Mouse (Mus musculus): ENCODE data around the gene Gm28048.

Gene Gm28048

GRCm38 (mm10) chr11:22990393-22991126, 8.7 kb upstream of the Gm28048 start, which contains the start of gene Cct4:
Gene Cct4, plus strand, starts transcription at chr11:22990519.
- DNase-seq (ENCODE audit: low spot score): peak; percentile 94

- no peak for DNase-seq (ENCODE audit: low spot score)
Observed at GRCm38 (mm10) chr11:22989786-22990185, 7.9 kb upstream of the Gm28048 start.

- DNase-seq (ENCODE audit: low spot score): peak; percentile 87
Observed at GRCm38 (mm10) chr11:22987357-22987756, 5.5 kb upstream of the Gm28048 start.

- no peak for DNase-seq (ENCODE audit: low spot score)
Observed at GRCm38 (mm10) chr11:22985510-22985909, 3.6 kb upstream of the Gm28048 start.

- DNase-seq (ENCODE audit: low spot score): no peak
Observed at GRCm38 (mm10) chr11:22982846-22983245, 956 bp upstream of the Gm28048 start.

- no peak for DNase-seq (ENCODE audit: low spot score)
Observed at GRCm38 (mm10) chr11:22981543-22981950, 343 bp downstream of the Gm28048 start.

- no peak for DNase-seq (ENCODE audit: low spot score)
Observed at GRCm38 (mm10) chr11:22981041-22981440, 849 bp downstream of the Gm28048 start.

- DNase-seq (ENCODE audit: low spot score): no peak
Observed at GRCm38 (mm10) chr11:22979221-22979620, 2.7 kb downstream of the Gm28048 start.

- peak; percentile 23 for DNase-seq (ENCODE audit: low spot score)
Observed at GRCm38 (mm10) chr11:22978711-22979110, 3.2 kb downstream of the Gm28048 start.

GRCm38 (mm10) chr11:22978215-22978614, 3.7 kb downstream of the Gm28048 start:
- no peak for DNase-seq (ENCODE audit: low spot score)

- DNase-seq (ENCODE audit: low spot score): peak; percentile 18
Observed at GRCm38 (mm10) chr11:22973599-22973998, 8.3 kb downstream of the Gm28048 start.

GRCm38 (mm10) chr11:22972746-22973526, 9.0 kb downstream of the Gm28048 start:
- peak; percentile 73 for DNase-seq (ENCODE audit: low spot score)

- peak; percentile 46 for DNase-seq (ENCODE audit: low spot score)
Observed at GRCm38 (mm10) chr11:22971835-22972709, 9.8 kb downstream of the Gm28048 start, which contains the start of gene Zrsr1. Gene Zrsr1, plus strand, starts transcription at chr11:22972005.

- no peak for DNase-seq (ENCODE audit: low spot score)
Observed at GRCm38 (mm10) chr11:22970546-22970945, 11.3 kb downstream of the Gm28048 start.

- peak; percentile 70 for DNase-seq (ENCODE audit: low spot score)
Observed at GRCm38 (mm10) chr11:22969486-22969885, 12.4 kb downstream of the Gm28048 start.

- no peak for DNase-seq (ENCODE audit: low spot score)
Observed at GRCm38 (mm10) chr11:22965503-22965902, 16.4 kb downstream of the Gm28048 start.

- no peak for DNase-seq (ENCODE audit: low spot score)
Observed at GRCm38 (mm10) chr11:22964401-22964800, 17.5 kb downstream of the Gm28048 start.

GRCm38 (mm10) chr11:22962101-22962500, 19.8 kb downstream of the Gm28048 start:
- no peak for DNase-seq (ENCODE audit: low spot score)

GRCm38 (mm10) chr11:22957791-22958374, 24.0 kb downstream of the Gm28048 start:
- no peak for DNase-seq (ENCODE audit: low spot score)

GRCm38 (mm10) chr11:22956830-22957229, 25.1 kb downstream of the Gm28048 start:
- peak; percentile 22 for DNase-seq (ENCODE audit: low spot score)

- DNase-seq (ENCODE audit: low spot score): no peak
Observed at GRCm38 (mm10) chr11:22956346-22956745, 25.5 kb downstream of the Gm28048 start.

- DNase-seq (ENCODE audit: low spot score): no peak
Observed at GRCm38 (mm10) chr11:22952668-22953067, 29.2 kb downstream of the Gm28048 start.

Data from retina, embryonic 14.5 days (tissue).